Mouse (Mus musculus) ES-E14 (cell line): Measurements from ENCODE around the gene Mymx. TPM values are rescaled to one million over a fixed set of nuclear protein-coding genes. Genes with fewer than 3 reads are reported as not detected.

Source experiments
- DNase-seq: peaks from one replicate; pipeline ENCODE4 v3.0.0-alpha.2; 2013; ENCODE audit warnings: low read depth, low spot score
- H3K27ac ChIP-seq: 2 replicates; pipeline ENCODE4 v1.5.1; 2012; ENCODE audit warnings: low read depth, mild to moderate bottlenecking, low read length, moderate library complexity, mixed read lengths; ENCODE audit not compliant: poor library complexity, insufficient read depth, severe bottlenecking
- H3K36me3 ChIP-seq: 2 replicates; pipeline ENCODE4 v1.6.1; 2012; ENCODE audit warnings: mild to moderate bottlenecking, low read length, moderate library complexity, mixed read lengths; ENCODE audit not compliant: control insufficient read depth, poor library complexity, insufficient read depth, severe bottlenecking
- H3K4me1 ChIP-seq, 2 experiments: fragments of 150-350 bp in 1 of 2; sonication (generic) in 1 of 2; 2 replicates each; pipeline ENCODE4 v1.6.1; 2012; ENCODE audit warnings: low read length in 2 of 2, mild to moderate bottlenecking in 1 of 2, mixed read lengths in 1 of 2; ENCODE audit not compliant: control insufficient read depth in 2 of 2, insufficient read depth in 2 of 2, poor library complexity in 1 of 2
- H3K4me3 ChIP-seq, 2 experiments: fragments of 150-350 bp in 1 of 2; sonication (generic) in 1 of 2; 2 replicates each; pipeline ENCODE4 v1.5.1; 2012; ENCODE audit warnings: low read length in 2 of 2, low read depth in 1 of 2, mild to moderate bottlenecking in 1 of 2, mixed read lengths in 1 of 2; ENCODE audit not compliant: insufficient read depth in 1 of 2, poor library complexity in 1 of 2, severe bottlenecking in 1 of 2
- H3K9ac ChIP-seq: 2 replicates; pipeline ENCODE4 v1.6.1; 2012; ENCODE audit warnings: low read depth, mild to moderate bottlenecking, low read length, mixed read lengths; ENCODE audit not compliant: poor library complexity, insufficient read depth, severe bottlenecking
- H3K9me3 ChIP-seq: fragments of 150-350 bp; sonication (generic); 2 replicates; pipeline ENCODE4 v1.6.1; 2012; ENCODE audit warnings: low read depth, mild to moderate bottlenecking, low read length; ENCODE audit not compliant: control insufficient read depth, insufficient read depth
- CHD2 ChIP-seq: IDR thresholded peaks from 2 replicates; pipeline ENCODE4 v1.6.1; 2014; ENCODE audit warnings: mild to moderate bottlenecking, low read depth, low read length, inconsistent platforms
- HCFC1 ChIP-seq: IDR thresholded peaks from 2 replicates; pipeline ENCODE4 v1.6.1; 2012; ENCODE audit warnings: low read length, inconsistent platforms, borderline replicate concordance; ENCODE audit not compliant: insufficient read depth
- MAFK ChIP-seq: IDR thresholded peaks from 2 replicates; pipeline ENCODE4 v1.6.1; 2014; ENCODE audit warnings: mild to moderate bottlenecking, low read depth, low read length, inconsistent platforms; ENCODE audit not compliant: insufficient read depth
- ZC3H11A ChIP-seq: IDR thresholded peaks from 2 replicates; pipeline ENCODE4 v1.6.1; 2012; ENCODE audit warnings: low read depth, mild to moderate bottlenecking, inconsistent platforms, low read length, borderline replicate concordance
- ZNF384 ChIP-seq: IDR thresholded peaks from 2 replicates; pipeline ENCODE4 v1.6.1; 2012; ENCODE audit warnings: low read depth, low read length, inconsistent platforms
- in situ Hi-C, 2 experiments: fragments of 600-800 bp; cut with MboI; formaldehyde crosslinking; loops; one replicate each; pipeline ENCODE4 v1.15.1; 2025; ENCODE audit warnings: low sequenced_read_pairs in 2 of 2, inconsistent platforms in 1 of 2; ENCODE audit not compliant: unreplicated experiment in 2 of 2
- total RNA-seq: library from RNA; depleted of rRNA; stranded (reverse); fragments of 300-350 nt; gene quantifications from 2 replicates; pipeline ENCODE4 v1.2.3, GENCODE M21; 2012

Mymx gene
- total RNA-seq, 1 experiment: 66.0 TPM

- in situ Hi-C loops: loop anchor here (10.0 kb wide), 1 partner anchor 81 kb away; the partner anchor contains the start of gene Spats1 (in 2 of the 2)
Measured at GRCm38 (mm10) chr17:45555452-45556106, 46.3 kb downstream of the Mymx start, which contains the start of gene Nfkbie. Gene Nfkbie, plus strand, starts transcription at chr17:45555703.

GRCm38 (mm10) chr17:45554420-45554819 lies 47.5 kb downstream of the Mymx start:
- H3K9me3 ChIP-seq: no peaks in the 10 kb centered on the region
- no peak overlapping the region for H3K4me3 ChIP-seq
- no peak overlapping the region for H3K9ac ChIP-seq
- DNase-seq: no peak
- in situ Hi-C loops: loop anchor here (10.0 kb wide), 1 partner anchor 80 kb away; the partner anchor contains the start of gene Spats1 (in 2 of the 2)
- H3K4me1 ChIP-seq: peaks cover 4 to 6% of the 10 kb centered on the region in 2 experiments; a peak in 3 of 4 replicates
- TF ChIP-seq CHD2 (no peak), HCFC1 (no peak), MAFK (no peak), ZNF384 (no peak), ZC3H11A (no peak)
- no peaks in the 10 kb centered on the region for H3K36me3 ChIP-seq
- H3K27ac ChIP-seq: no peak overlapping the region

More at GRCm38 (mm10) chr17:45555452-45556106, 46.3 kb downstream of the Mymx start, which contains the start of gene Nfkbie:
- H3K27ac ChIP-seq: no peak within 1 kb of the TSS
- peak within 1 kb of the TSS; percentile 78 to 86 for H3K4me3 ChIP-seq
- no peak for DNase-seq
- H3K9ac ChIP-seq: peak within 1 kb of the TSS; percentile 72
- no peaks in the 10 kb centered on the region for H3K36me3 ChIP-seq
- TF ChIP-seq CHD2 (no peak), HCFC1 (no peak), ZC3H11A (no peak), MAFK (no peak), ZNF384 (no peak)
- no peaks in the 10 kb centered on the region for H3K9me3 ChIP-seq
- peaks cover 4 to 6% of the 10 kb centered on the region in 2 experiments; a peak in 3 of 4 replicates for H3K4me1 ChIP-seq

GRCm38 (mm10) chr17:45553065-45553464 lies 48.8 kb downstream of the Mymx start:
- Histone ChIP-seq H3K9me3 (no peaks in the 10 kb centered on the region), H3K4me3 (no peak overlapping the region), H3K36me3 (no peaks in the 10 kb centered on the region), H3K9ac (no peak overlapping the region), H3K4me1 (peaks cover 4 to 5% of the 10 kb centered on the region in 2 experiments; a peak in 2 of 4 replicates), H3K27ac (no peak overlapping the region)
- in situ Hi-C loops: loop anchor here (10.0 kb wide), 1 partner anchor 78 kb away; the partner anchor contains the start of gene Spats1 (in 2 of the 2)
- no peak for TF ChIP-seq CHD2
- TF ChIP-seq ZC3H11A: no peak
- no peak for TF ChIP-seq MAFK
- TF ChIP-seq ZNF384: no peak
- TF ChIP-seq HCFC1: no peak
- no peak for DNase-seq

- in situ Hi-C loops: loop anchor here (10.0 kb wide), 1 partner anchor 77 kb away; the partner anchor contains the start of gene Spats1 (in 2 of the 2)
- Histone ChIP-seq H3K4me1 (peaks cover 4 to 5% of the 10 kb centered on the region in 2 experiments; a peak in 2 of 4 replicates), H3K27ac (no peak overlapping the region), H3K4me3 (no peak overlapping the region), H3K9me3 (no peaks in the 10 kb centered on the region), H3K36me3 (no peaks in the 10 kb centered on the region), H3K9ac (no peak overlapping the region)
- DNase-seq: peak; percentile 77
- TF ChIP-seq MAFK (no peak), ZC3H11A (peak; percentile 81)
Measured at GRCm38 (mm10) chr17:45551816-45552451, 50.0 kb downstream of the Mymx start.
